Mouse (Mus musculus): ENCODE results near the gene Clec2l. TPM values are rescaled to one million over a fixed set of nuclear protein-coding genes. Genes with fewer than 3 reads are reported as not detected.

Gene Clec2l
- polyA plus RNA-seq, 1 experiment, result not detected

DNA sequence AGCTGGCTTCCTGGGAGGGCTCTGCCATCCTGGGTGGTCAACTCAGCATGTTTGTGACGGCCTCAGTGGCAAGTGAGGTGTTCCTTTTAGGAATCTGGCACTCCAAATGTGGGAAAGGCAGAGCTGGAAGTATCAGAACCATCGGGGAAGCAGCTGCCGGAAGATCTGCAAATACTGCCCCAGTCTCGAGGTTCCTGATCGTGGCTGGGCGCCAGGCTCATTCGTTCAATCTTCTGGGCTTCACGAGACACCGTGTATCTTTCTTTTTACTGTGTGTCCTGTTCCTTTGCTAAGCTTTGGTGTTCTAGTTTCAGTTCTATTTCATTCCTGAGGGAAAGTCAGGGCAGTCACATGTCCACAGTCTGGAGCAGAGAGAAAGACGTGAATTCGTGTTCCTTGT, 22.5 kb upstream of the Clec2l start:
- no peaks in the 10 kb centered on the region for H3K36me3 ChIP-seq (ENCODE audit: control insufficient read depth, insufficient read depth, low read length, poor library complexity, severe bottlenecking)
- no peak overlapping the region for H3K27ac ChIP-seq (ENCODE audit: insufficient read depth, low read length)
- H3K9me3 ChIP-seq (replicated peaks; ENCODE audit: control insufficient read depth, insufficient read depth, low read length, poor library complexity, severe bottlenecking), result no peaks in the 10 kb centered on the region
- H3K4me1 ChIP-seq (ENCODE audit: control insufficient read depth, insufficient read depth, low read length), result no peaks in the 10 kb centered on the region
- TF ChIP-seq EP300 (IDR thresholded peaks at IDR 0.05; ENCODE audit: insufficient read depth, low read depth, low read length) (no peak), POLR2A (IDR thresholded peaks at IDR 0.05; ENCODE audit: insufficient read depth, low read length) (no peak), CTCF (IDR thresholded peaks at IDR 0.05; ENCODE audit: low read depth, low read length) (no peak)
- no peak overlapping the region for H3K4me3 ChIP-seq (ENCODE audit: low read depth, low read length)
- H3K9ac ChIP-seq (ENCODE audit: low read depth, poor library complexity, severe bottlenecking), result no peak overlapping the region
- H3K27me3 ChIP-seq (ENCODE audit: control insufficient read depth, insufficient read depth, low read length, poor library complexity, severe bottlenecking), result peaks cover 13% of the 10 kb centered on the region

DNA sequence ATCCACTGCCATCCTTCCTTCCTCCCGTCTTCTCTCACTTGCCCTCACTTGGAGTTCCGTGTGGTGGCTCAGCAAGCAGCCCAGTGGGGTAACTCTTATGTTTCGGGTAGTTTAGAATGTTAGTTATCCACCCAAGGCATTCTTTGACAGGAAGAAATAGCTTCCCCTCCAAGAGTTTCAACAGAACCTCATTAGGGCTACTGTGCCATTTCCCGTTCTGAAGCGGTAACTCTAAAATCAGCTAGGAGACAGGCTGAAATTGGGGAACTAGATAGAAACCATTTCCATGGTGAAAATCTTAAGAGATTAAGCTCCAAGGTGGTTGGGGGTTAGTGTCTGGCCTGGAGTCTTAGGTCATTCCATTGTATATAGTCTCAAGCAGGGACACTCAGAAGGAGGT, 21.6 kb upstream of the Clec2l start:
- no peak for TF ChIP-seq POLR2A (IDR thresholded peaks at IDR 0.05; ENCODE audit: insufficient read depth, low read length)
- TF ChIP-seq CTCF (IDR thresholded peaks at IDR 0.05; ENCODE audit: low read depth, low read length), result no peak
- TF ChIP-seq EP300 (IDR thresholded peaks at IDR 0.05; ENCODE audit: insufficient read depth, low read depth, low read length), result no peak
- Histone ChIP-seq H3K4me3 (ENCODE audit: low read depth, low read length) (no peak overlapping the region), H3K27ac (ENCODE audit: insufficient read depth, low read length) (no peak overlapping the region), H3K4me1 (ENCODE audit: control insufficient read depth, insufficient read depth, low read length) (no peaks in the 10 kb centered on the region), H3K36me3 (ENCODE audit: control insufficient read depth, insufficient read depth, low read length, poor library complexity, severe bottlenecking) (no peaks in the 10 kb centered on the region), H3K9me3 (replicated peaks; ENCODE audit: control insufficient read depth, insufficient read depth, low read length, poor library complexity, severe bottlenecking) (no peaks in the 10 kb centered on the region), H3K27me3 (ENCODE audit: control insufficient read depth, insufficient read depth, low read length, poor library complexity, severe bottlenecking) (peaks cover 8% of the 10 kb centered on the region; the same call in 1 of the 2 replicates), H3K9ac (ENCODE audit: low read depth, poor library complexity, severe bottlenecking) (no peak overlapping the region)

DNA sequence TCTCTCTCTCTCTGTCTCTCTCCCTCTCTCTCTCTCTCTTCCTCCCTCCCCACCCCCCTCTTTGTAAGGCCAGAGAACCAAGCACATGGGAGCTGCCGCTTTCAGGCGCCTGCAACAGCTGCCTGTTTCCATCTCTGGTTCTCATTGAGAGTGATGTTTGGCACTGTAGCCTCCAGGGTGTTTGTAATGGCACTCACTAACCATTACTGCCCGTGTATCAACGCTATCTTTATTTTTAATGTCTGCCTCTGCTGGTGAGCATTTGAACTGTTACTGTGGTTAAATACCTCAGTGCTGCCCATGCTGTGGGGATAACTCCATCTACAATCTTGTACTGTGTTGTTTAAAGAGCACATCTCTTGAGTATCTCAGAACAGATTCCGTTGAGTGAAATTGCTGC, 21.2 kb upstream of the Clec2l start:
- no peaks in the 10 kb centered on the region for H3K9me3 ChIP-seq (replicated peaks; ENCODE audit: control insufficient read depth, insufficient read depth, low read length, poor library complexity, severe bottlenecking)
- H3K27me3 ChIP-seq (ENCODE audit: control insufficient read depth, insufficient read depth, low read length, poor library complexity, severe bottlenecking), result peaks cover 5% of the 10 kb centered on the region; the same call in 1 of the 2 replicates
- no peaks in the 10 kb centered on the region for H3K36me3 ChIP-seq (ENCODE audit: control insufficient read depth, insufficient read depth, low read length, poor library complexity, severe bottlenecking)
- no peak overlapping the region for H3K4me3 ChIP-seq (ENCODE audit: low read depth, low read length)
- no peaks in the 10 kb centered on the region for H3K4me1 ChIP-seq (ENCODE audit: control insufficient read depth, insufficient read depth, low read length)
- TF ChIP-seq POLR2A (IDR thresholded peaks at IDR 0.05; ENCODE audit: insufficient read depth, low read length) (no peak), CTCF (IDR thresholded peaks at IDR 0.05; ENCODE audit: low read depth, low read length) (no peak), EP300 (IDR thresholded peaks at IDR 0.05; ENCODE audit: insufficient read depth, low read depth, low read length) (no peak)
- H3K9ac ChIP-seq (ENCODE audit: low read depth, poor library complexity, severe bottlenecking), result no peak overlapping the region
- H3K27ac ChIP-seq (ENCODE audit: insufficient read depth, low read length), result no peak overlapping the region

DNA sequence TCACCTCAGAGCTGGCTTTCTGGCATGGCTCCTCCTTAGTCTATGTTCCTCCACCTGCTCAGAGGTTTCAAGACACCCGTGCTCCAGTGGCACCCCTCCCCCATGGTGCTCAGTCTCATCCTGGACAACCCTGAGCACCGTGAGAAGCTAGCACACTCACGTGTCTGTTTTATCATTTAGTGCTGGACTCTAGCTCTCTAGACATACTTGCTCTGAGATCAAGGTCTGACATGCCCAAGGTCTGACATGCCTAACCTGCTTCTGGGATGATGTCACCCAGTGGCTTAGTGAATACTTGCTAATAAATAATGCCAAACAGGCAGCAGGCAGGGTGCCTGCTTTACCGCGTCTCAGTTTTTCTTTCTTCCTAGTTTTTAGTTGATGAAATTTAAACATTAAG, 20.3 kb upstream of the Clec2l start:
- Histone ChIP-seq H3K4me3 (ENCODE audit: low read depth, low read length) (no peak overlapping the region), H3K36me3 (ENCODE audit: control insufficient read depth, insufficient read depth, low read length, poor library complexity, severe bottlenecking) (no peaks in the 10 kb centered on the region), H3K4me1 (ENCODE audit: control insufficient read depth, insufficient read depth, low read length) (no peaks in the 10 kb centered on the region), H3K27me3 (ENCODE audit: control insufficient read depth, insufficient read depth, low read length, poor library complexity, severe bottlenecking) (peaks cover 3% of the 10 kb centered on the region; the same call in 1 of the 2 replicates), H3K27ac (ENCODE audit: insufficient read depth, low read length) (no peak overlapping the region), H3K9ac (ENCODE audit: low read depth, poor library complexity, severe bottlenecking) (no peak overlapping the region), H3K9me3 (replicated peaks; ENCODE audit: control insufficient read depth, insufficient read depth, low read length, poor library complexity, severe bottlenecking) (no peaks in the 10 kb centered on the region)
- TF ChIP-seq EP300 (IDR thresholded peaks at IDR 0.05; ENCODE audit: insufficient read depth, low read depth, low read length) (no peak), POLR2A (IDR thresholded peaks at IDR 0.05; ENCODE audit: insufficient read depth, low read length) (no peak), CTCF (IDR thresholded peaks at IDR 0.05; ENCODE audit: low read depth, low read length) (no peak)

DNA sequence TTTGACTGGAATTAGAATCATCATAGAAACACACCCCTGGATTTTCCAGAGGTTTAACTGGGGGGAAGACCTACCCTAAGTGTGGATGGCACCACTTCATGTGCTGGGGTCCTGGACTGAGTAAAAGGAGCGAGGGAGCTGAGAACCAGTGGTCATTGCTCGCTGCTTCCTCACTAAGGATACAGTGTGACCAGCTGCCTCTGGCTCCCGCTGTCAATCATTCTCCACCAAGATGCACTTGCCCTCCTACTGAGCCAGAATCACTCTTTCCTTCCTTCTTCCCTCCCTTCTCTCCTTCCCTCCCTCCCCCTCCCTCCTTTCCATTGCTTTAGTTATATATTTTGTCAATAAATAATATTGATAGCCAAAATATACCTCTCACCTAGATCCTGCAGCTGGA, 19.8 kb upstream of the Clec2l start:
- no peak overlapping the region for H3K27ac ChIP-seq (ENCODE audit: insufficient read depth, low read length)
- H3K4me3 ChIP-seq (ENCODE audit: low read depth, low read length), result no peak overlapping the region
- H3K9me3 ChIP-seq (replicated peaks; ENCODE audit: control insufficient read depth, insufficient read depth, low read length, poor library complexity, severe bottlenecking), result no peaks in the 10 kb centered on the region
- no peaks in the 10 kb centered on the region for H3K4me1 ChIP-seq (ENCODE audit: control insufficient read depth, insufficient read depth, low read length)
- H3K9ac ChIP-seq (ENCODE audit: low read depth, poor library complexity, severe bottlenecking), result no peak overlapping the region
- H3K36me3 ChIP-seq (ENCODE audit: control insufficient read depth, insufficient read depth, low read length, poor library complexity, severe bottlenecking), result no peaks in the 10 kb centered on the region
- peaks cover 3% of the 10 kb centered on the region; the same call in 1 of the 2 replicates for H3K27me3 ChIP-seq (ENCODE audit: control insufficient read depth, insufficient read depth, low read length, poor library complexity, severe bottlenecking)
- TF ChIP-seq EP300 (IDR thresholded peaks at IDR 0.05; ENCODE audit: insufficient read depth, low read depth, low read length) (no peak), POLR2A (IDR thresholded peaks at IDR 0.05; ENCODE audit: insufficient read depth, low read length) (no peak), CTCF (IDR thresholded peaks at IDR 0.05; ENCODE audit: low read depth, low read length) (no peak)

DNA sequence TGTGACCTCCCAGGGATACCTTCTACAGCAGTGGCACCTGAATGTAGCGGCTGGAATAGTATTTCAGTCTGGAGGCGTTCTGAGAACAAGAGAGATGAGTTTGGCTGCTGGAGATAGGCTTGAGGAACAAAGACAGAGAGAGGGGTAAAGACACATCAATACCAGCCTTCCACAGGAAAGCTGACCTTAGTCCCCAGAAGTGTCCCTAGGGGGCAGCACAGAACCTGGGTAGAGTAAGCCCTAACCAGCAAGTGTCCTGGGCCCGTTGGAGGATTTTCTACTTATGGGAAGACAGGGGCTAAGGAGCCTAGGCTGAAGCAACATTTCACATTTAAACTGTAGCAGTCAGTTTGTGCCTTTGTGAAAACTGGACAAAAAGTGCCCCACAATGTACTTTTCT, 13.3 kb upstream of the Clec2l start:
- no peaks in the 10 kb centered on the region for H3K36me3 ChIP-seq (ENCODE audit: control insufficient read depth, insufficient read depth, low read length, poor library complexity, severe bottlenecking)
- H3K27ac ChIP-seq (ENCODE audit: insufficient read depth, low read length), result no peak overlapping the region
- TF ChIP-seq CTCF (IDR thresholded peaks at IDR 0.05; ENCODE audit: low read depth, low read length), result peak; percentile 73
- no peak for TF ChIP-seq POLR2A (IDR thresholded peaks at IDR 0.05; ENCODE audit: insufficient read depth, low read length)
- no peak overlapping the region for H3K9ac ChIP-seq (ENCODE audit: low read depth, poor library complexity, severe bottlenecking)
- H3K27me3 ChIP-seq (ENCODE audit: control insufficient read depth, insufficient read depth, low read length, poor library complexity, severe bottlenecking), result no peaks in the 10 kb centered on the region
- H3K4me1 ChIP-seq (ENCODE audit: control insufficient read depth, insufficient read depth, low read length), result no peaks in the 10 kb centered on the region
- no peak overlapping the region for H3K4me3 ChIP-seq (ENCODE audit: low read depth, low read length)
- H3K9me3 ChIP-seq (replicated peaks; ENCODE audit: control insufficient read depth, insufficient read depth, low read length, poor library complexity, severe bottlenecking), result no peaks in the 10 kb centered on the region

Data from ES-Bruce4 (cell line).